Mouse (Mus musculus) megakaryocyte, embryonic 14.5 days (primary cell): ENCODE measurements at regions not wholly inside any gene's neighbourhood (a gene's known extent, or its start where the extent isn't known, plus 50 kb on each side); places are given as distances from the start of the nearest gene placed in this dataset.

Source experiments
- H3K27me3 ChIP-seq: replicated peaks from 2 replicates; pipeline ENCODE3; 2012; ENCODE audit warnings: inconsistent platforms
- H3K36me3 ChIP-seq: replicated peaks from 2 replicates; pipeline ENCODE3; 2012; ENCODE audit warnings: low read length, inconsistent platforms, mixed read lengths
- H3K4me1 ChIP-seq: 2 replicates; pipeline ENCODE4 v1.6.1; 2012; ENCODE audit warnings: inconsistent platforms
- H3K4me3 ChIP-seq: replicated peaks from 2 replicates; pipeline ENCODE3; 2012; ENCODE audit warnings: moderate library complexity, mild to moderate bottlenecking, inconsistent platforms
- H3K9me3 ChIP-seq: 2 replicates; pipeline ENCODE4 v1.6.1; 2012; ENCODE audit warnings: inconsistent platforms
- FLI1 ChIP-seq: IDR thresholded peaks from 2 replicates; pipeline ENCODE4 v1.6.1; 2012; ENCODE audit warnings: low read length, inconsistent platforms, mixed read lengths
- GATA1 ChIP-seq: IDR thresholded peaks from 3 replicates; pipeline ENCODE4 v1.6.1; 2012; ENCODE audit warnings: mixed read lengths, low read length, inconsistent platforms, borderline replicate concordance

- Histone ChIP-seq H3K4me1 (peaks cover 5% of the 10 kb centered on the region; the same call in 1 of the 2 replicates), H3K36me3 (no peaks in the 10 kb centered on the region), H3K9me3 (peaks cover 4% of the 10 kb centered on the region; the same call in 1 of the 2 replicates), H3K27me3 (peaks cover 30% of the 10 kb centered on the region), H3K4me3 (no peak overlapping the region)
- TF ChIP-seq GATA1 (no peak), FLI1 (no peak)
Observed at GRCm38 (mm10) chr12:73475020-73475419, 71.2 kb downstream of the Tmem30b start.

GRCm38 (mm10) chr12:73473111-73473510 is 73.1 kb downstream of the Tmem30b start:
- H3K9me3 ChIP-seq = peaks cover 4% of the 10 kb centered on the region; the same call in 1 of the 2 replicates
- H3K4me1 ChIP-seq = peaks cover 5% of the 10 kb centered on the region; the same call in 1 of the 2 replicates
- no peak overlapping the region for H3K4me3 ChIP-seq
- TF ChIP-seq GATA1 = no peak
- TF ChIP-seq FLI1 = no peak
- peaks cover 19% of the 10 kb centered on the region for H3K27me3 ChIP-seq
- H3K36me3 ChIP-seq = no peaks in the 10 kb centered on the region

GRCm38 (mm10) chr12:73471966-73472365 is 74.2 kb downstream of the Tmem30b start:
- Histone ChIP-seq H3K27me3 (peaks cover 19% of the 10 kb centered on the region), H3K9me3 (peaks cover 4% of the 10 kb centered on the region; the same call in 1 of the 2 replicates), H3K4me3 (no peak overlapping the region), H3K36me3 (no peaks in the 10 kb centered on the region), H3K4me1 (peaks cover 5% of the 10 kb centered on the region; the same call in 1 of the 2 replicates)
- TF ChIP-seq FLI1 = no peak
- TF ChIP-seq GATA1 = no peak

- TF ChIP-seq GATA1 (no peak), FLI1 (no peak)
- Histone ChIP-seq H3K9me3 (peaks cover 4% of the 10 kb centered on the region; the same call in 1 of the 2 replicates), H3K27me3 (peaks cover 24% of the 10 kb centered on the region), H3K4me3 (no peak overlapping the region), H3K4me1 (no peaks in the 10 kb centered on the region), H3K36me3 (no peaks in the 10 kb centered on the region)
Observed at GRCm38 (mm10) chr12:73466484-73466883, 79.7 kb downstream of the Tmem30b start.

- H3K4me1 ChIP-seq = no peaks in the 10 kb centered on the region
- H3K36me3 ChIP-seq = no peaks in the 10 kb centered on the region
- H3K9me3 ChIP-seq = peaks cover 3% of the 10 kb centered on the region; the same call in 1 of the 2 replicates
- H3K4me3 ChIP-seq = no peak overlapping the region
- H3K27me3 ChIP-seq = peaks cover 24% of the 10 kb centered on the region
- no peak for TF ChIP-seq GATA1
- no peak for TF ChIP-seq FLI1
Observed at GRCm38 (mm10) chr12:73465975-73466374, 80.2 kb downstream of the Tmem30b start.

- Histone ChIP-seq H3K4me1 (no peaks in the 10 kb centered on the region), H3K36me3 (no peaks in the 10 kb centered on the region), H3K27me3 (peaks cover 27% of the 10 kb centered on the region), H3K9me3 (no peaks in the 10 kb centered on the region), H3K4me3 (no peak overlapping the region)
- TF ChIP-seq GATA1 = no peak
- TF ChIP-seq FLI1 = no peak
Observed at GRCm38 (mm10) chr12:73464311-73464710, 81.9 kb downstream of the Tmem30b start.

GRCm38 (mm10) chr12:73462091-73462490 is 84.1 kb downstream of the Tmem30b start:
- TF ChIP-seq FLI1 (no peak), GATA1 (no peak)
- H3K9me3 ChIP-seq = peaks cover 9% of the 10 kb centered on the region
- no peaks in the 10 kb centered on the region for H3K4me1 ChIP-seq
- H3K27me3 ChIP-seq = peaks cover 28% of the 10 kb centered on the region
- H3K4me3 ChIP-seq = no peak overlapping the region
- H3K36me3 ChIP-seq = no peaks in the 10 kb centered on the region

GRCm38 (mm10) chr12:73460291-73460761 is 85.9 kb downstream of the Tmem30b start:
- peaks cover 9% of the 10 kb centered on the region for H3K9me3 ChIP-seq
- TF ChIP-seq FLI1 (no peak), GATA1 (no peak)
- H3K36me3 ChIP-seq = no peaks in the 10 kb centered on the region
- peaks cover 31% of the 10 kb centered on the region for H3K27me3 ChIP-seq
- H3K4me1 ChIP-seq = no peaks in the 10 kb centered on the region
- no peak overlapping the region for H3K4me3 ChIP-seq

GRCm38 (mm10) chr12:73451257-73451656 is 94.9 kb downstream of the Tmem30b start:
- peaks cover 49% of the 10 kb centered on the region for H3K27me3 ChIP-seq
- H3K4me3 ChIP-seq = no peak overlapping the region
- TF ChIP-seq GATA1 (no peak), FLI1 (no peak)
- peaks cover 14% of the 10 kb centered on the region for H3K4me1 ChIP-seq
- peaks cover 6% of the 10 kb centered on the region for H3K9me3 ChIP-seq
- H3K36me3 ChIP-seq = no peaks in the 10 kb centered on the region

- Histone ChIP-seq H3K9me3 (peaks cover 6% of the 10 kb centered on the region), H3K36me3 (no peaks in the 10 kb centered on the region), H3K4me3 (no peak overlapping the region), H3K4me1 (peaks cover 21% of the 10 kb centered on the region), H3K27me3 (peaks cover 45% of the 10 kb centered on the region)
- no peak for TF ChIP-seq FLI1
- no peak for TF ChIP-seq GATA1
Observed at GRCm38 (mm10) chr12:73450541-73450940, 95.7 kb downstream of the Tmem30b start.
